Mouse (Mus musculus): ENCODE results near the gene Cmip. TPM values are rescaled to one million over a fixed set of nuclear protein-coding genes. Genes with fewer than 3 reads are reported as not detected.

The Cmip gene
- polyA plus RNA-seq, 1 experiment from 2014 or later: 47.1 TPM

DNA sequence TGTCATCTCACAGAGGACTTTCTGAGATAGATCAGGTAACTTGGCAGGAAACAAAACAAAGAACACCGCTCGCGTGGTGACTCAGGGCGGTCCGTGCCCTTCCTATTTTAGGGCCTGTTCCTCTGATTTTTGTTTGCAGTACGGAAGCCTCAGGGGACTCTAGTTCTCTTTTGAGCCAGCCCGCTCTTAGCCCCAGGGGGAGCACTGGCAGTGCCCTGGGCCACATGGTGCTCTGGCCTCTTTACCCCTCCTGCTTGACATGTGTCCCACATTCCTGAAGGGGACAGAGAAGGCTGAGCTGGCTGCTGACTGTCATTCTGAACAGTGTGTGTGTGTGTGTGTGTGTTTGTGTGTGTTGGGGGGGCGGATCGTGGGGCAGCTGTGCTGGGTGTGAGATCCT, 46.8 kb downstream of the Cmip start:
- Histone ChIP-seq H3K4me1 (replicated peaks; ENCODE audit: control insufficient read depth, insufficient read depth, low read length) (peaks cover 28% of the 10 kb centered on the region), H3K9ac (ENCODE audit: low read depth, low read length) (no peak overlapping the region), H3K4me2 (replicated peaks; ENCODE audit: low read depth) (no peak overlapping the region), H3K9me3 (ENCODE audit: control insufficient read depth) (no peaks in the 10 kb centered on the region), H3K4me3 (ENCODE audit: low read depth, low read length) (no peak overlapping the region), H3K27ac (ENCODE audit: low read depth, low read length) (no peak overlapping the region), H3K27me3 (replicated peaks; ENCODE audit: control insufficient read depth, insufficient read depth, low read length) (no peaks in the 10 kb centered on the region), H3K36me3 (ENCODE audit: control insufficient read depth, insufficient read depth) (no peaks in the 10 kb centered on the region; the same call in 1 of the 2 replicates)
- no peak for ATAC-seq
- TF ChIP-seq CTCF (IDR thresholded peaks at IDR 0.05; ENCODE audit: low read depth): no peak
- 50% methylated on average over 9 of the region's 9 CpGs for WGBS

DNA sequence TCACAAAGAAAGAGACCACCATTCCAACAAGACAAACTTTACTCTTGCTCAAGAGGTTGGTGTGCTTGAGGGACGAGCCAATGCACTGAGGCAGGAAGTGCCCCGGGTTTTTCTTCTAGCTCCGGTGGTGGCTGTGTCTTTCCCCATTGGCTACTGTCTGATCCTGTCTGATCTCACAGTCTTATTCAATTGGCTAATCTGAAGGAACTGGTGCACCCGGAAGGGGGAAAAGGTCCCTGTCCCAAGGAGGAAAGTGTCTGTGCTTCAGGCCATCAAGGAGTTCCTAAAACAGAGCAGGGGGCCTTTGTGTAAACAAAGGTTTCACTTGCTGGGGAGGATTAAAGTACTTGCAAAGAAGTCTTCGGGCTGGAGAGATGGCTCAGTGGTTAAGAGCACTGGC, 48.5 kb downstream of the Cmip start:
- Histone ChIP-seq H3K4me3 (ENCODE audit: low read depth, low read length) (no peak overlapping the region), H3K9ac (ENCODE audit: low read depth, low read length) (no peak overlapping the region), H3K9me3 (ENCODE audit: control insufficient read depth) (no peaks in the 10 kb centered on the region), H3K27ac (ENCODE audit: low read depth, low read length) (no peak overlapping the region), H3K4me2 (replicated peaks; ENCODE audit: low read depth) (no peak overlapping the region), H3K4me1 (replicated peaks; ENCODE audit: control insufficient read depth, insufficient read depth, low read length) (peaks cover 26% of the 10 kb centered on the region), H3K27me3 (replicated peaks; ENCODE audit: control insufficient read depth, insufficient read depth, low read length) (no peaks in the 10 kb centered on the region), H3K36me3 (ENCODE audit: control insufficient read depth, insufficient read depth) (no peaks in the 10 kb centered on the region; the same call in 1 of the 2 replicates)
- no peak for TF ChIP-seq CTCF (IDR thresholded peaks at IDR 0.05; ENCODE audit: low read depth)
- ATAC-seq: no peak
- WGBS: 26% methylated on average over 5 of the region's 5 CpGs

DNA sequence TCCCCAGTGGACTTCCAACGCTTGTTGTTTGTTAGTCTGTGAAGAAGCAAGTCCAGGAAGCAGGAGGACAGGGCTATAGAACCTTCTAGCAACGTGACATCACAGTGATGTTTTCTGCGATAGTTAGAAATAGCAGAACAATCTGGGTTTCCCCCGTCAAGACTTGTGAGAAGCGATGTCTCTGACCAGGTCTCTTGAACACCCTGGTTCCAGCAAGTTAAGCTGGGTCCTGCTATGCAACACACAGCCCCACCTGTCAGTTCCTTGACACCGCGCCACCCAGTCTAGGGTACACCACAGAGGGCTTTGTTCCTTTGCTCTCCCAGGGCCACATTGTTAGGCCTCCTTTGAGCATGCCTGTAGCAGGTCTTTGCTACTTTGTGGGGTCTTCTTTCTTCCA, 49.9 kb downstream of the Cmip start:
- no peaks in the 10 kb centered on the region for H3K27me3 ChIP-seq (replicated peaks; ENCODE audit: control insufficient read depth, insufficient read depth, low read length)
- no peak overlapping the region for H3K9ac ChIP-seq (ENCODE audit: low read depth, low read length)
- no peak overlapping the region for H3K27ac ChIP-seq (ENCODE audit: low read depth, low read length)
- H3K4me1 ChIP-seq (replicated peaks; ENCODE audit: control insufficient read depth, insufficient read depth, low read length): peaks cover 21% of the 10 kb centered on the region
- no peak for ATAC-seq
- H3K4me2 ChIP-seq (replicated peaks; ENCODE audit: low read depth): no peak overlapping the region
- 82% methylated on average over 7 of the region's 7 CpGs for WGBS
- H3K4me3 ChIP-seq (ENCODE audit: low read depth, low read length): no peak overlapping the region
- no peaks in the 10 kb centered on the region; the same call in 1 of the 2 replicates for H3K36me3 ChIP-seq (ENCODE audit: control insufficient read depth, insufficient read depth)
- no peak for TF ChIP-seq CTCF (IDR thresholded peaks at IDR 0.05; ENCODE audit: low read depth)
- H3K9me3 ChIP-seq (ENCODE audit: control insufficient read depth): no peaks in the 10 kb centered on the region

DNA sequence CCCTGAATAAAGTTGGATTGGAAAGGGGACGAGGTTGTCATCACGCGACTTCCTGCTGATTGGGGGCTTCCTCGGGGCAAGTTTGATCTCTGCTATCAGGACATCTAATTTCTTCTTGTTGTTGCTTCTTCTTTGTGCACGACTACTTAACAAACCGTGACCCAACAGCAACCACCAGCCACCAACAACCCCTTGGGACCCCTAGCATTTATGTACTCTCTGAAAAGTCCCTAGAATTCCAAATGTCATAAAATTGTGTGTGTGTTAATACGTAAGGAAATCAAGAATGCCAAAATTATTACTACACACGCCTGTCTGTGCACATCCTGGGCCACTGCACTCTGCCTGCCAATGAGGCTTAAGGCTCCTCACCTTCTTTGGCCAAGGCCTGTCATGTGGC, 50.4 kb downstream of the Cmip start:
- no peak overlapping the region for H3K27ac ChIP-seq (ENCODE audit: low read depth, low read length)

DNA sequence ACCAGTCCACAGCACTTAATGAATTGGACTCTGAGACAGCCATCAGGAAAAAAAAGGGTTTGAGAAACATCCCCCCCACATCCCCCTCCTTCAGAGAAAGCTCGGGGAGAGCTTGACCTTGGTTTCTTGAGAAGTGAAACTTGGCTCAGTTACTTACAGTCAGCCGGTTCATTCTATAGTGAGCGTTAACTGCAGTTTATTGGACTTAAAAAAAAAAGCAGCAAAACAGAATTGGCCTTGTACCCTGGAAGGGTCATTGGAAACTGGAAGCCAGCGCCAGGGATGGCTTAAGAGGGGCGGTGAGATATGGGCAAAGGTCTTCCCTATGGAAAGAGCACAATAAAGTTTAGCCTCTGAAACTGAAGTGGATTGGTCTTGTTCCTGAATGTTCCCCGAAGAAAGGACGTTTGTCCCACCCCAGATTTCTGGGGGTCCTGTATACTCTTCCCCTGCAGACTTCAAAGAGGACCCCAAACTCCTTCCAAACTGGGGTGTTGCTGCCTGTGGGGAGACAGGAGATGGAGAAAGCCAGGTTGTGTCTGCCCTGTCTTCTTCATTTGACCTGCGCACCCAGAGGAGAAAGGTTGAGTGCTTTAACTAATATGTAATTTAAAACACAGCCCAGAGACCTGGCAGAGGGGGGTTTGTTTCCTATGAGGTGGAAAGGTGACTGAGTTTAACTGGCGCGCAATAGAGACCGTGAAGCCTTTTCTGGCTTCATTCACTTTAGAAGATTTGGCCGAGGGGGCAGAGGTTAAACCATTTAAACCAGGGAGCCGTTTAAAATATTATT, 51.6 kb downstream of the Cmip start:
- 51% methylated on average over 13 of the region's 13 CpGs for WGBS
- Histone ChIP-seq H3K4me2 (replicated peaks; ENCODE audit: low read depth) (peak overlapping the region; percentile 25; the same call in 1 of the 2 replicates), H3K9me3 (ENCODE audit: control insufficient read depth) (no peaks in the 10 kb centered on the region), H3K27ac (ENCODE audit: low read depth, low read length) (peak overlapping the region; percentile 41; the same call in 1 of the 2 replicates), H3K27me3 (replicated peaks; ENCODE audit: control insufficient read depth, insufficient read depth, low read length) (no peaks in the 10 kb centered on the region), H3K4me1 (replicated peaks; ENCODE audit: control insufficient read depth, insufficient read depth, low read length) (peaks cover 17% of the 10 kb centered on the region), H3K9ac (ENCODE audit: low read depth, low read length) (no peak overlapping the region), H3K4me3 (ENCODE audit: low read depth, low read length) (no peak overlapping the region), H3K36me3 (ENCODE audit: control insufficient read depth, insufficient read depth) (no peaks in the 10 kb centered on the region; the same call in 1 of the 2 replicates)
- no peak for TF ChIP-seq CTCF (IDR thresholded peaks at IDR 0.05; ENCODE audit: low read depth)
- ATAC-seq: no peak

More for the DNA sequence above, 50.4 kb downstream of the Cmip start:
- H3K4me2 ChIP-seq (replicated peaks; ENCODE audit: low read depth): no peak overlapping the region
- no peak for ATAC-seq
- 81% methylated on average over 8 of the region's 8 CpGs for WGBS
- peaks cover 21% of the 10 kb centered on the region for H3K4me1 ChIP-seq (replicated peaks; ENCODE audit: control insufficient read depth, insufficient read depth, low read length)
- H3K9ac ChIP-seq (ENCODE audit: low read depth, low read length): no peak overlapping the region
- no peak for TF ChIP-seq CTCF (IDR thresholded peaks at IDR 0.05; ENCODE audit: low read depth)
- no peaks in the 10 kb centered on the region for H3K9me3 ChIP-seq (ENCODE audit: control insufficient read depth)
- H3K27me3 ChIP-seq (replicated peaks; ENCODE audit: control insufficient read depth, insufficient read depth, low read length): no peaks in the 10 kb centered on the region
- H3K36me3 ChIP-seq (ENCODE audit: control insufficient read depth, insufficient read depth): no peaks in the 10 kb centered on the region; the same call in 1 of the 2 replicates
- no peak overlapping the region for H3K4me3 ChIP-seq (ENCODE audit: low read depth, low read length)

DNA sequence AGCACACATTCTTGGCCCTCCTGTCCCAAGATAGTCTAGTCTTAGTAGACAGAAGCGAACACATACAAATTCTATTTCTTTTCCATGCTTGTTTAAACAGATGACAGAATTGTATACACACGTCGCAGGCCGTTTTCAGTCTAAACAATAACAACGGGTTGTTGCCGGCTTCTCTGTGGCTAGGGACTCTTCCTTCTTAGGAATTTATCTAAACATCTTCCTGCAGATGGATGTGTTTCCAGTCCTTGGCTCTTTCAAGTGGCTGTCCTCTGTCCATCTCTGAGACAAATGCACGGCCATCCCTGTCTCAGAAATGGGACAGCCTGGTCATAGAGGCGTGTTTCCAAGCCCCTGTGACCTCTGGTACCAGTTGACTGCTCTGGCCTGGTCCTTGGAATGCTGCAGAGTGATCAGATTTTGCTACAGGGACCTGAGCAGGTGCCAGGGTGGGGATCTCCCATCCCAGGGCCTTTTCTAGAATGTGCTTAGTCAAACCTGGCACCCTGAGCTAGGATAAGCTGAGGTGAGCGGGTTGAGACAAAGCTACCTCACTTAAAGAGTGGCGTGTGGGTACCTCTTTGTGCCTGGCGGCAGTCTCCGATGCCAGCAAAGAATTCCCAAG, 52.9 kb downstream of the Cmip start:
- no peak overlapping the region for H3K4me3 ChIP-seq (ENCODE audit: low read depth, low read length)
- TF ChIP-seq CTCF (IDR thresholded peaks at IDR 0.05; ENCODE audit: low read depth): no peak
- no peaks in the 10 kb centered on the region for H3K36me3 ChIP-seq (ENCODE audit: control insufficient read depth, insufficient read depth)
- no peak overlapping the region for H3K4me2 ChIP-seq (replicated peaks; ENCODE audit: low read depth)
- WGBS: 71% methylated on average over 12 of the region's 12 CpGs
- peaks cover 28% of the 10 kb centered on the region for H3K4me1 ChIP-seq (replicated peaks; ENCODE audit: control insufficient read depth, insufficient read depth, low read length)
- no peak overlapping the region for H3K9ac ChIP-seq (ENCODE audit: low read depth, low read length)
- H3K27ac ChIP-seq (ENCODE audit: low read depth, low read length): no peak overlapping the region
- no peaks in the 10 kb centered on the region for H3K9me3 ChIP-seq (ENCODE audit: control insufficient read depth)
- no peaks in the 10 kb centered on the region for H3K27me3 ChIP-seq (replicated peaks; ENCODE audit: control insufficient read depth, insufficient read depth, low read length)
- ATAC-seq: no peak
